Mouse (Mus musculus) small intestine, adult 2 months (tissue): ENCODE measurements around the gene 4930544G11Rik.

Experiments
- CTCF ChIP-seq: fragments of 200-500 bp; IDR thresholded peaks from 2 replicates; pipeline ENCODE4 v1.5.1; 2012; ENCODE audit warnings: low read depth, mild to moderate bottlenecking, control low read depth, inconsistent platforms, low read length, moderate library complexity, mixed read lengths; ENCODE audit not compliant: insufficient replicate concordance, insufficient read length; ENCODE audit errors: extremely low read depth
- POLR2A ChIP-seq: fragments of 200-500 bp; IDR thresholded peaks from 2 replicates; pipeline ENCODE4 v1.6.1; 2012; ENCODE audit warnings: low read depth, mild to moderate bottlenecking, control low read depth, inconsistent platforms, low read length, moderate library complexity

DNA sequence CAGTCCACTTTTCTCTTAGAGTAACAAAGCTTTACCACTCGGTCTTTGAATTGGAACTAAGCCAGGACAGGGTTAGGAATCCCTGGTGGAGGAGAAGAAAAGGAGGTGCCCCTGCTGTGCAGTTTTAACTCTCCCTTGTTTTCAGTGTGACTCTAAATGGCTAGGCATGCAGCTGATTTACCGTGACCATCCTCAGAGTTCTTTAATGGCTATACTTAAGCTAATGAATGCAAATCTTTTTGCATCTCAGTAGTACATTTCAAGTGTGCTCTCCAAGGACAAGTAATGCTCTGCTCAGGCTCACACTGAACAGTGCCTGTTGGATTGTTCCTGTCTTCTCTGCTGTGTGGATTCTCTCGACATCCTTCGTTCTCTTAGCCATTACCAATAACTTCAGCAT lies 19.2 kb upstream of the 4930544G11Rik start:
- no peak for TF ChIP-seq CTCF
- TF ChIP-seq POLR2A = no peak
